Mouse (Mus musculus): Measurements from ENCODE around the gene Il25. TPM values are rescaled to one million over a fixed set of nuclear protein-coding genes. Genes with fewer than 3 reads are reported as not detected.

Gene Il25
- polyA plus RNA-seq, 1 experiment, result 0.17 TPM

DNA sequence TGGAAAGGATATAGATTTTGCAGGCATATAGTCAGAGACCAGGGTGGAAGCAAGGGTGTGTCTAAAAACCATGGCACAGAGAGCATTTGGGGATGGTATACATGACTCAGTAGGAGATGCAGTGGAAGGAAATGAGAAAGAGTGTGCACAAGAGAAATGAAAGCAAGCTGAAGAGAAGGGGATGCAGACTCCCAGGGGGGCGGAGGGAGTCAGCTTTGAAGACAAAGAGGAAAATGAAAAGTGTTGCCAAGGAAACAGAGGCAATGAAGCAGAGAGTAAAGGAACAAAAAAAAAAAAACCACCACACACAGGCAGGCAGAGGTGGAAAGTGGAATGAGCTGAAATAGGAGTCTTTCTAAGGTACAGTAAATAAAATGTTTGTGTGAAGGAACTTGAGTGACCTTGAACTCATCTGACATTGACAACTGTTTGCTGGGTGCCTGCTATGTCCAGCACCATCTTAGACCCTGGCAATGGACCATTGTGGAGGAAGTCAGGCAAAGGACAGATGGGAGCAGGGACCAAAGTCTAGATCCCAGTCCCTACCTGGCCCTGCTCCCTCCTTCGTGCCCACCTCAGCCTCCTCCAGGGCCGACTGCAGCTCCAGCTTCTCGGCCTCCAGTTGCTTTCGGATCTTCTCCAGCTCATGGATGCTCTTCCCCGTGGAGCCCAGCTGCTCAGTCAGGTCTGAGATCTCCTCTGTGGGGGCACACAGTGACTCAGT is 41.7 kb downstream of the Il25 start:
- Histone ChIP-seq H3K4me3 (ENCODE audit: insufficient read depth, low read length) (no peak overlapping the region), H3K4me1 (ENCODE audit: control insufficient read depth, insufficient read depth, low read length) (peaks cover 2% of the 10 kb centered on the region; the same call in 1 of the 2 replicates), H3K27ac (ENCODE audit: insufficient read depth, low read length) (0 out of 2 replicates have a peak overlapping the region, but pooled peaks have one; percentile 58)
- no peak for TF ChIP-seq POLR2A (IDR thresholded peaks at IDR 0.05; ENCODE audit: extremely low read depth, insufficient read depth, low read length)
- TF ChIP-seq CTCF (IDR thresholded peaks at IDR 0.05; ENCODE audit: extremely low read depth, insufficient read depth, low read length), result no peak

DNA sequence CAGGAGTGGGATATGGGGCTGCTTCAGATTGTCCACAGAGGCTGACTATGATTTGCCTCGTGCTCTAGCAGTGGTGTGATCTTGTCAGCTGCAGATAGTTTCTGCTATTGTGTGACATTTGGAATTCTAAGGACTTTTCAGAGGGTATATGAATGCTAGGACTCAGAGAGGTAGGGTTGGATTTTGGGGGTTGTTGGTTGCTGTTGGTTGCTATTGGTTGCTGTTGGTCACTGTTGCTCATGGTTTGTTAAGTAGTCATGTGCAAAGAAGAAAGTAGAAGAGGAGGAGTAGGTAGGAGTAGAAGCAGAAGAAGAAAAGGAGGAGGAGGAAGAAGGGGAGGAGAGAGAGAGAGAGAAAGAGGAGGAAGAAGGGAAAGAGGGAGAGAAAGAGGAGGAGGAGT is 44.1 kb downstream of the Il25 start, which contains the start of gene Gm17428:
TSS of gene Gm17428 (plus strand) at position 301 of the 400 bp plus-strand sequence.
- Histone ChIP-seq H3K27ac (ENCODE audit: insufficient read depth, low read length) (no peak within 1 kb of the TSS), H3K4me1 (ENCODE audit: control insufficient read depth, insufficient read depth, low read length) (peaks cover 2% of the 10 kb centered on the region; the same call in 1 of the 2 replicates), H3K4me3 (ENCODE audit: insufficient read depth, low read length) (no peak within 1 kb of the TSS)
- TF ChIP-seq POLR2A (IDR thresholded peaks at IDR 0.05; ENCODE audit: extremely low read depth, insufficient read depth, low read length), result no peak

DNA sequence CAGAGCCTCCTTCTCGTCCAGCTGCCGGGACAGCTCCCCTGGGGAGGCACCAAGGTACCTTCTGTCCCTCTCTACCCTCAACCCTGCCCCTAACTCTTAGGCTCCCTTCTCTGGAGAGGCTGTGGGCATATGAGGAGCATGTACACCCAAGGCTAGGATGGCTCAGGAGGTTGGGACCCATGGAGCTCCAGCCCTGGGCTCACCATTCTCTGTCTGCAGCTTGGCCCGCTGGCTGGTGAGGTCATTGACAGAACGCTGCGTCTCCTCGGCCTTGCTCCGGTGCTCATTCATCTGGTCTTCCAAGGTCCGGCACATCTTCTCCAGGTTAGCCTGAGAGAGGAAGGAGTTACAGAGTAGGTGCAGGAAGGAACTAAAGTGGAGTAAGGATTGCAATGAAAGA is 46.2 kb downstream of the Il25 start:
- Histone ChIP-seq H3K4me3 (ENCODE audit: insufficient read depth, low read length) (no peak overlapping the region), H3K27ac (ENCODE audit: insufficient read depth, low read length) (no peak overlapping the region), H3K4me1 (ENCODE audit: control insufficient read depth, insufficient read depth, low read length) (peaks cover 2% of the 10 kb centered on the region; the same call in 1 of the 2 replicates)
- no peak for TF ChIP-seq POLR2A (IDR thresholded peaks at IDR 0.05; ENCODE audit: extremely low read depth, insufficient read depth, low read length)

DNA sequence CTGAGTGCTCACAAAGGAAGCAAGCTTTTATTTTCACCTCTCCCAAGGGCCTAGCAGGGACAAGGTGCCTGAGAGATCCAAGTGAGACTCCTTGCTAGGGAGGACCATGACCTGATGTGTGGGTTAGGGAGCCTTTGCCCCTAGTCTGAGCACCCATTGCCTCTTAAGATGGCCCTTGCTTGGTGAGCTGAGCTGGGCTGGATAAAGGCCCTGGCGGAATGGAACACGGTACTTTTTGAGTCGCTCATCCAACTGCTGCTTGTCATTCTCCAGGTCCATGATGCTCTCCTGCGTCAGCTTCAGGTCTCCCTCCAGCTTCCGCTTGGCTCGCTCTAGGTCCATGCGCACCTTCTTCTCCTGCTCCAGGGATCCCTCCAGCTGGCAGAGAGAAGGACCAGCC is 49.4 kb downstream of the Il25 start:
- H3K4me3 ChIP-seq (ENCODE audit: insufficient read depth, low read length), result no peak overlapping the region
- no peak overlapping the region for H3K27ac ChIP-seq (ENCODE audit: insufficient read depth, low read length)
- TF ChIP-seq CTCF (IDR thresholded peaks at IDR 0.05; ENCODE audit: extremely low read depth, insufficient read depth, low read length) (no peak), POLR2A (IDR thresholded peaks at IDR 0.05; ENCODE audit: extremely low read depth, insufficient read depth, low read length) (no peak)
- no peaks in the 10 kb centered on the region for H3K4me1 ChIP-seq (ENCODE audit: control insufficient read depth, insufficient read depth, low read length)

Other genes starting within 250 kb of the Il25 start
- 35.1 and 37.9 TPM in 2 replicates for gene 1700123O20Rik, start 246.5 kb upstream of the Il25 start, polyA plus RNA-seq (2012; rRNA removed)
- gene Acin1, start 245.8 kb upstream of the Il25 start, polyA plus RNA-seq (2012; rRNA removed), result 169 and 194 TPM in 2 replicates
- 0.04 and 0.06 TPM in 2 replicates for gene Gm29776, start 233.9 kb upstream of the Il25 start, polyA plus RNA-seq (2012; rRNA removed)
- gene Cebpe, start 220.5 kb upstream of the Il25 start, polyA plus RNA-seq (2012; rRNA removed), result 0.09 TPM in 1 of 2 replicates, not detected in the other
- 51.3 and 54.7 TPM in 2 replicates for gene Slc7a8, start 150.7 kb upstream of the Il25 start, polyA plus RNA-seq (2012; rRNA removed)
- gene Rnf212b, start 118.6 kb upstream of the Il25 start, polyA plus RNA-seq (2012; rRNA removed), result not detected in 2 replicates
- 9.6 TPM in 2 replicates for gene Homez, start 61.7 kb upstream of the Il25 start, polyA plus RNA-seq (2012; rRNA removed)
- 15.7 and 16.1 TPM in 2 replicates for gene Ppp1r3e, start 55.1 kb upstream of the Il25 start, polyA plus RNA-seq (2012; rRNA removed)
- 109 and 115 TPM in 2 replicates for gene Bcl2l2, start 49.3 kb upstream of the Il25 start, polyA plus RNA-seq (2012; rRNA removed)
- gene Gm20521, start 49.3 kb upstream of the Il25 start, polyA plus RNA-seq (2012; rRNA removed), result 0.15 and 0.50 TPM in 2 replicates
- 414 and 456 TPM in 2 replicates for gene Pabpn1, start 40.2 kb upstream of the Il25 start, polyA plus RNA-seq (2012; rRNA removed)
- gene Slc22a17, start 19.6 kb upstream of the Il25 start, polyA plus RNA-seq (2012; rRNA removed), result 776 and 795 TPM in 2 replicates
- 7.5 and 8.2 TPM in 2 replicates for gene Efs, start 6.6 kb upstream of the Il25 start, polyA plus RNA-seq (2012; rRNA removed)
- gene Cmtm5, start 3.6 kb downstream of the Il25 start, polyA plus RNA-seq (2012; rRNA removed), result 136 and 169 TPM in 2 replicates
- 0.17 TPM in 1 of 2 replicates, not detected in the other for gene Myh6, start 34.2 kb downstream of the Il25 start, polyA plus RNA-seq (2012; rRNA removed)
- gene Gm17428, start 44.2 kb downstream of the Il25 start, polyA plus RNA-seq (2012; rRNA removed), result not detected in 2 replicates
- 29.0 and 34.8 TPM in 2 replicates for gene Myh7, start 61.9 kb downstream of the Il25 start, polyA plus RNA-seq (2012; rRNA removed)
- gene Ngdn, start 82.8 kb downstream of the Il25 start, polyA plus RNA-seq (2012; rRNA removed), result 35.3 and 38.6 TPM in 2 replicates
- 13.0 and 13.1 TPM in 2 replicates for gene Zfhx2, start 159.6 kb downstream of the Il25 start, polyA plus RNA-seq (2012; rRNA removed)
- 13.8 and 14.5 TPM in 2 replicates for gene Thtpa, start 162.1 kb downstream of the Il25 start, polyA plus RNA-seq (2012; rRNA removed)
- 14.7 and 15.4 TPM in 2 replicates for gene Ap1g2, start 173.9 kb downstream of the Il25 start, polyA plus RNA-seq (2012; rRNA removed)
- gene Jph4, start 184.2 kb downstream of the Il25 start, polyA plus RNA-seq (2012; rRNA removed), result 244 and 247 TPM in 2 replicates

Data from cortical plate, adult 2 months (tissue).